Mouse (Mus musculus): ENCODE data around the gene Pcgf3. TPM values are rescaled to one million over a fixed set of nuclear protein-coding genes. Genes with fewer than 3 reads are reported as not detected.

The Pcgf3 gene
- polyA plus RNA-seq, 1 experiment from 2014 or later, result 18.0 TPM

DNA sequence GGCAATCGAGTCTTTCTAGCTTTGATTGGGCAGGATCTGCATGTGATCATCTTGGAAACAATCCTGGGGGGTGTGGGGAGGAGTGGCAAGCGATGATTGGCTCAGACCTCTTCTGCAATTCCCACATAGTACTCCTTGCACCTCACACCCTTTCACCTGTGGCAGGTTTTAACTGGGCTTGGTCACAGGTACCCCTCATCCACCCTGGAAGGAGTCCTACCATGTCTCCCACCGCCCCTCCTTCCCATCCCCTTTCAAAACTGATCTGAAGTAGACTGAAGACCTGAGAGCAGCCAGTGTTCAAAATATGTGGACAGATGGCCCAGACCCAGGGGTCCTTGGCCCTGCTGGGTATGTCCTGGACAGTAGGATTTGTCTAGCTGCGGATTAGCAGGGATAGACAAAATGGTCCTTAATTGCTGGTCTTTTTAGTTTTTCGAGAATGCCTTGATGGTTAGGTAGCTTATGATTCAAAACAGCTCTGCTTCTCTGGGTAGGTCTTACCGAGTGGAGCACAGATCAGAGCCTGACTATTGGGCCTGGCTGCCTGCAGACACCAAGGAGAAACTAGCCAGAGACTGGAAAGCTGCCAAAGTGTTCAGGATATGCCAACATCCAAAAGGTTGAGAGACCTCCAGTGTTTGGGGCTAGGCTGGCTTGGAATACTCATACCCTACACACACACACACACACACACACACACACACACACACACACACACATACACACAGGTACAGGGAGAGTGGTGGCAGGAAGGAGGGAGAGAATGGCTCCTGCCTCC is 54.7 kb downstream of the Pcgf3 start:
- no peak overlapping the region for H3K9ac ChIP-seq (replicated peaks; ENCODE audit: low read length)
- no peaks in the 10 kb centered on the region for H3K36me3 ChIP-seq (ENCODE audit: insufficient read depth, low read length)
- no peaks in the 10 kb centered on the region for H3K27me3 ChIP-seq (ENCODE audit: insufficient read depth, low read length)
- WGBS, result 70% methylated on average over 6 of the region's 6 CpGs
- no peak overlapping the region for H3K4me3 ChIP-seq (ENCODE audit: low read length)
- no peaks in the 10 kb centered on the region for H3K9me3 ChIP-seq (ENCODE audit: low read length)
- no peaks in the 10 kb centered on the region for H3K4me1 ChIP-seq (ENCODE audit: insufficient read depth, low read length)
- H3K4me2 ChIP-seq (replicated peaks; ENCODE audit: low read depth, low read length), result no peak overlapping the region
- no peak for ATAC-seq (ENCODE audit: low FRiP score, low TSS enrichment)
- no peak overlapping the region for H3K27ac ChIP-seq (ENCODE audit: low read length)

GRCm38 (mm10) chr5:108516655-108517054 is 55.6 kb downstream of the Pcgf3 start:
- H3K4me1 ChIP-seq (ENCODE audit: insufficient read depth, low read length), result no peaks in the 10 kb centered on the region
- WGBS, result 93% methylated on average over 3 of the region's 3 CpGs

DNA sequence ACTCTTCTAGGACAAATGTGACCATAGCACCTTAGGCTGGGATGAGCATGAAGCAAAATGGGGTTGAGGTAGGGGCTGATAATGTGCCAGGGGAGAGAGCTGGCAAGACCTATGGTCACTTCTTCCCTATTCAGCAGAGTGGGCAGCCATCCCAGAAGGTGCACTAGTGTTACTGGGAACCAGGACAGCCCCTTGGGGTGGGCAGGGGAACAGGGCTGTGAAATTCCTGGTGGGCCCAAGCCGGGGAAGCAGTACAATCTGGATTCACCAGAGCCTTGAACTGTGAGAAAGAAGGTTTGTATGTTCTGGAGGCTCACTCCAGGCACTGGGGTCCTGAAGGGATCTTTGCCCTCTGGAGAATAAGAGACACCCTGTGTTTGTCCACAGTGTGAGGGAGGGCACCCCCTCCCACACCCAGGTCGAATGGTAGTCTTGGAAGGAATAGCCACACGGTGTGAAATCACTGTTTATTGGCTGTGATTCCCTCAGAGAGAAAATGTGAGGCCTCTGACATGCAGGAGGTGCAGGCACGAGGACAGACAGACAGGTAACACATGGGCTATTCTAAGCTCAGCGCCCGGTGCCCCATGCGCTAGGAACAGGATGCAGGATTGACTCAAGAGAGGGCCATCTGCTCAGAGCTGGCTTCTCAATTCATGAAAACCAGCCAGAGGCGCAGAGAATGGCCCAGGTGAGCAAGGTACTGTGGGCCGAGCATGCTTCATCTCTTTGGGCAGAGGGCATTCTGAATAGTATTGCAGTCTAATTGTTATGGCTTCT is 57.3 kb downstream of the Pcgf3 start:
- Histone ChIP-seq H3K9me3 (ENCODE audit: low read length) (no peaks in the 10 kb centered on the region), H3K27ac (ENCODE audit: low read length) (no peak overlapping the region), H3K36me3 (ENCODE audit: insufficient read depth, low read length) (no peaks in the 10 kb centered on the region), H3K27me3 (ENCODE audit: insufficient read depth, low read length) (no peaks in the 10 kb centered on the region), H3K4me3 (ENCODE audit: low read length) (no peak overlapping the region), H3K9ac (replicated peaks; ENCODE audit: low read length) (no peak overlapping the region), H3K4me1 (ENCODE audit: insufficient read depth, low read length) (no peaks in the 10 kb centered on the region), H3K4me2 (replicated peaks; ENCODE audit: low read depth, low read length) (no peak overlapping the region)
- no peak for ATAC-seq (ENCODE audit: low FRiP score, low TSS enrichment)
- 69% methylated on average over 9 of the region's 9 CpGs for WGBS

More at GRCm38 (mm10) chr5:108516655-108517054, 55.6 kb downstream of the Pcgf3 start:
- H3K9ac ChIP-seq (replicated peaks; ENCODE audit: low read length), result no peak overlapping the region
- H3K27ac ChIP-seq (ENCODE audit: low read length), result no peak overlapping the region
- ATAC-seq (ENCODE audit: low FRiP score, low TSS enrichment), result no peak
- H3K27me3 ChIP-seq (ENCODE audit: insufficient read depth, low read length), result no peaks in the 10 kb centered on the region
- no peaks in the 10 kb centered on the region for H3K36me3 ChIP-seq (ENCODE audit: insufficient read depth, low read length)
- no peak overlapping the region for H3K4me3 ChIP-seq (ENCODE audit: low read length)
- H3K4me2 ChIP-seq (replicated peaks; ENCODE audit: low read depth, low read length), result no peak overlapping the region
- no peaks in the 10 kb centered on the region for H3K9me3 ChIP-seq (ENCODE audit: low read length)

DNA sequence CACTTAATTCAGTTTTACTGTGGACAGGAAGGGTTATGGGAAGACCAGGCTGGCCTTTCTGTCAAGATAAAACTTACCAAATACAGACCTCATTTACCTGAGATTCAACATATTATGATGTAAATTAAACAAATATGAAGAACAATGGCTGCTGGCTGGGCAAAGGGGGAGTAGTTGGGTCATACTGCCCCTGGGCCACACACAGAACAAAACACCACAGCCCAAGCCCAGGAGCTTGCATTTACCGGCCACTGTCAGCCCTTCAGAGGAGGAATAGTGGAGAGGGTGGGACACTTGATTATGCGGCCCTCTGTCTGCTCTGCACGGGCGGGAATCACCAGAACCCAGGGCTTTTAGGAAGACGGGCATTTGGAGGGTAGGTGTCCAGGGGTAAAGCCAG is 57.9 kb downstream of the Pcgf3 start:
- H3K36me3 ChIP-seq (ENCODE audit: insufficient read depth, low read length), result no peaks in the 10 kb centered on the region
- no peak overlapping the region for H3K9ac ChIP-seq (replicated peaks; ENCODE audit: low read length)
- no peak overlapping the region for H3K4me2 ChIP-seq (replicated peaks; ENCODE audit: low read depth, low read length)
- no peak overlapping the region for H3K27ac ChIP-seq (ENCODE audit: low read length)
- H3K4me1 ChIP-seq (ENCODE audit: insufficient read depth, low read length), result no peaks in the 10 kb centered on the region
- WGBS, result 76% methylated on average over 5 of the region's 5 CpGs
- no peaks in the 10 kb centered on the region for H3K9me3 ChIP-seq (ENCODE audit: low read length)
- ATAC-seq (ENCODE audit: low FRiP score, low TSS enrichment), result no peak
- no peak overlapping the region for H3K4me3 ChIP-seq (ENCODE audit: low read length)
- H3K27me3 ChIP-seq (ENCODE audit: insufficient read depth, low read length), result no peaks in the 10 kb centered on the region

GRCm38 (mm10) chr5:108520153-108520552 is 59.1 kb downstream of the Pcgf3 start:
- H3K4me2 ChIP-seq (replicated peaks; ENCODE audit: low read depth, low read length), result no peak overlapping the region
- no peaks in the 10 kb centered on the region for H3K4me1 ChIP-seq (ENCODE audit: insufficient read depth, low read length)
- H3K27ac ChIP-seq (ENCODE audit: low read length), result no peak overlapping the region
- ATAC-seq (ENCODE audit: low FRiP score, low TSS enrichment), result no peak
- H3K27me3 ChIP-seq (ENCODE audit: insufficient read depth, low read length), result no peaks in the 10 kb centered on the region
- no peaks in the 10 kb centered on the region for H3K36me3 ChIP-seq (ENCODE audit: insufficient read depth, low read length)
- no peaks in the 10 kb centered on the region for H3K9me3 ChIP-seq (ENCODE audit: low read length)
- H3K9ac ChIP-seq (replicated peaks; ENCODE audit: low read length), result no peak overlapping the region
- WGBS, result 71% methylated on average over 7 of the region's 7 CpGs
- no peak overlapping the region for H3K4me3 ChIP-seq (ENCODE audit: low read length)

GRCm38 (mm10) chr5:108521016-108521415 is 60.0 kb downstream of the Pcgf3 start:
- WGBS, result 41% methylated on average over 2 of the region's 2 CpGs
- no peak overlapping the region for H3K4me3 ChIP-seq (ENCODE audit: low read length)
- ATAC-seq (ENCODE audit: low FRiP score, low TSS enrichment), result no peak

DNA sequence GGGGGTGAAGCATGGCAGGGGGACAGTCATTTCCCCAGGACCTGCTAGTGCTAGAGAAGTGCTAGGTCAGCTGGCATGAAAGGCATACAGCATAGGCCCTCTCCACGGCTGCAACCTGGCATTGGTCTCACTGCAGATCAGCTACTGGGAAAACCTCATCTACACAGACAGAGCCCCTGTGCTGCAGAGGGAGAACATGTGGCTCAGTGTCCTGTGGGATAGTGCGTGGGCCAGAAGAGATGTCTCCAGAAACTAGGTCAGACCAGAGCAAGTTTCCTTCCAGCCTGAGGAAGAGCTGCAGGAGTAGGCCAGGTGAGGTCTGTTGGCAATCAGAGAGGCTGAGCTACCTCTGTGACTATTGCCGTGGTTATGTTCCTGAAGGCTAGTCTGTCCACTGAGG is 60.9 kb downstream of the Pcgf3 start:
- WGBS, result 77% methylated on average over 3 of the region's 3 CpGs
- Histone ChIP-seq H3K4me2 (replicated peaks; ENCODE audit: low read depth, low read length) (no peak overlapping the region), H3K36me3 (ENCODE audit: insufficient read depth, low read length) (no peaks in the 10 kb centered on the region), H3K9me3 (ENCODE audit: low read length) (no peaks in the 10 kb centered on the region), H3K9ac (replicated peaks; ENCODE audit: low read length) (no peak overlapping the region), H3K4me3 (ENCODE audit: low read length) (no peak overlapping the region), H3K27me3 (ENCODE audit: insufficient read depth, low read length) (no peaks in the 10 kb centered on the region), H3K27ac (ENCODE audit: low read length) (no peak overlapping the region), H3K4me1 (ENCODE audit: insufficient read depth, low read length) (no peaks in the 10 kb centered on the region)
- ATAC-seq (ENCODE audit: low FRiP score, low TSS enrichment), result no peak

More at GRCm38 (mm10) chr5:108521016-108521415, 60.0 kb downstream of the Pcgf3 start:
- Histone ChIP-seq H3K9me3 (ENCODE audit: low read length) (no peaks in the 10 kb centered on the region), H3K4me1 (ENCODE audit: insufficient read depth, low read length) (no peaks in the 10 kb centered on the region), H3K9ac (replicated peaks; ENCODE audit: low read length) (no peak overlapping the region), H3K27me3 (ENCODE audit: insufficient read depth, low read length) (no peaks in the 10 kb centered on the region), H3K27ac (ENCODE audit: low read length) (no peak overlapping the region), H3K4me2 (replicated peaks; ENCODE audit: low read depth, low read length) (no peak overlapping the region), H3K36me3 (ENCODE audit: insufficient read depth, low read length) (no peaks in the 10 kb centered on the region)

DNA sequence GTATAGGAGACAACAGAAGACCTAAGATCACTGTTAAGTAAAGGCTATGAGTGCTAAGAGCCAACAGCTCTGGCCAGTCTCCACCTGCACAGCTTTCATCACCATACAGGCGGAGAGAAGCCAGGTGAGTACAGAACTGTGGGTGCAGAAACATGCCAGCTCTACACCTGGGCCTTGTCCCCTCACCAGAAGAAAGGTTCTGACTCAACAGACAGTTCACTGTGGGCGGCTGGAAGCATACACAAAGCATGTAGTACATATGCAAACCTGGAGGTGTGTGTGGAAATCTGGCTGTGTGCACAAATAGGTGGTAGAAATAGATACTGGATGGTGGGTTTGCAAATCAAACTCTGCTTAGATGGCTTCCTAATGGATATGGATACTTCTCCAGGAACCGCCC is 61.6 kb downstream of the Pcgf3 start:
- H3K4me3 ChIP-seq (ENCODE audit: low read length), result no peak overlapping the region
- no peaks in the 10 kb centered on the region for H3K4me1 ChIP-seq (ENCODE audit: insufficient read depth, low read length)
- H3K36me3 ChIP-seq (ENCODE audit: insufficient read depth, low read length), result no peaks in the 10 kb centered on the region
- 90% methylated on average over 3 of the region's 3 CpGs for WGBS
- no peaks in the 10 kb centered on the region for H3K27me3 ChIP-seq (ENCODE audit: insufficient read depth, low read length)
- ATAC-seq (ENCODE audit: low FRiP score, low TSS enrichment), result no peak
- H3K9ac ChIP-seq (replicated peaks; ENCODE audit: low read length), result no peak overlapping the region
- H3K9me3 ChIP-seq (ENCODE audit: low read length), result no peaks in the 10 kb centered on the region
- no peak overlapping the region for H3K27ac ChIP-seq (ENCODE audit: low read length)
- H3K4me2 ChIP-seq (replicated peaks; ENCODE audit: low read depth, low read length), result no peak overlapping the region

DNA sequence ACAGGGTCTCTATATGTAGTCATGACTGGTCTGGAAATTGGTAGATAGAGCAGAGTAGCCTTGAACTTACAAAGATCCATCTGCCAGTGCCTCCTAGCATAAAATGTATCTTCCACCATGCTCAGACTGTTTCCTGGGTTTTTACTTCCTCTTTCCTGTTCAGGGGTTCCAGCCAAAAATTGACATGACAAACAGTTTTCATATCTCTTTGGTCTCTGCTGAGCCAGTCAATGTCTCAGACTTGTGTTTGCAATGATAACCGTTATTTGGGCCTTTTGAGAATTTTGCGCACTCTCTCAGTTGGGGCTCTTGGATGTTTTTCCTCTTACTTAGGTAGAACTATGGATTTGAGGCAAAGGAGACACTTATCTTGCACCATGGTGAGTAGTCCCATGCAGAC is 73.2 kb downstream of the Pcgf3 start:
- WGBS, result 96% methylated on average over 2 of the region's 2 CpGs
- Histone ChIP-seq H3K36me3 (ENCODE audit: insufficient read depth, low read length) (no peaks in the 10 kb centered on the region), H3K4me1 (ENCODE audit: insufficient read depth, low read length) (no peaks in the 10 kb centered on the region), H3K9me3 (ENCODE audit: low read length) (peaks cover 11% of the 10 kb centered on the region), H3K4me3 (ENCODE audit: low read length) (no peak overlapping the region), H3K27me3 (ENCODE audit: insufficient read depth, low read length) (no peaks in the 10 kb centered on the region), H3K9ac (replicated peaks; ENCODE audit: low read length) (no peak overlapping the region), H3K4me2 (replicated peaks; ENCODE audit: low read depth, low read length) (no peak overlapping the region), H3K27ac (ENCODE audit: low read length) (no peak overlapping the region)
- no peak for ATAC-seq (ENCODE audit: low FRiP score, low TSS enrichment)

All from kidney, embryonic 16.5 days (tissue).